In genomic region chr10:116653511-116653945, GRCm38 (mm10) we compare ENCODE assay signal across 9 mouse cellular contexts.
DNase-seq lines count a peak whose midpoint lies in the region; ATAC-seq and TF ChIP-seq lines count a peak whose summit lies in the region.
"Had no signal": no experiment of that assay in that cellular context is flagged by ENCODE, and none has a peak within 500 bp of the region (broad histone marks: within the 10 kb centered on the region; RNA-seq: fewer than 3 reads in every experiment).

No protein-coding gene starts in this region.

- intact Hi-C loops in heart, postnatal 25 days (cut with DNase I) = no loop called here

- H3K36me3 ChIP-seq in liver, embryonic 14.5 days (replicated peaks; ENCODE audit: control insufficient read depth, insufficient read depth, low read depth) = no peaks in the 10 kb centered on the region
- no peaks in the 10 kb centered on the region for H3K36me3 ChIP-seq in liver, embryonic 12.5 days
- H3K36me3 ChIP-seq: embryonic facial prominence, embryonic 13.5 days had no signal

- TF ChIP-seq EP300 in liver, embryonic 14.5 days (IDR thresholded peaks at IDR 0.05; ENCODE audit: low read depth) = no peak

- H3K9me3 ChIP-seq in liver, embryonic 14.5 days (ENCODE audit: control insufficient read depth, low read length) = no peaks in the 10 kb centered on the region
- H3K9me3 ChIP-seq in liver, embryonic 12.5 days (replicated peaks) = no peaks in the 10 kb centered on the region
- H3K9me3 ChIP-seq: embryonic facial prominence, embryonic 13.5 days had no signal

- no peak overlapping the region for H3K27ac ChIP-seq in liver, embryonic 14.5 days
- H3K27ac ChIP-seq in liver, embryonic 12.5 days = no peak overlapping the region
- H3K27ac ChIP-seq: embryonic facial prominence, embryonic 13.5 days had no signal

- H3K4me2 ChIP-seq in liver, embryonic 14.5 days (ENCODE audit: low read depth) = no peak overlapping the region
- H3K4me2 ChIP-seq in liver, embryonic 12.5 days = no peak overlapping the region
- H3K4me2 ChIP-seq: embryonic facial prominence, embryonic 13.5 days had no signal

- H3K9ac ChIP-seq in liver, embryonic 14.5 days (replicated peaks) = no peak overlapping the region
- H3K9ac ChIP-seq in liver, embryonic 12.5 days = no peak overlapping the region
- H3K9ac ChIP-seq: embryonic facial prominence, embryonic 13.5 days had no signal

- 77% methylated on average over 12 of the region's 12 CpGs for WGBS in liver, embryonic 14.5 days (ENCODE audit: insufficient replicate concordance)
- 82% methylated on average over 12 of the region's 12 CpGs for WGBS in liver, embryonic 12.5 days (ENCODE audit: insufficient replicate concordance)

- no peak for DNase-seq in liver, embryonic 14.5 days (ENCODE audit: low read depth in 3 of 3, low spot score in 3 of 3)
- peak; percentile 95 for DNase-seq in cerebellum, adult 9-11 months
- DNase-seq in layer of hippocampus, postnatal 10 days (ENCODE audit: low spot score in 2 of 2) = peak; percentile 47 to 63
- DNase-seq in right cerebral cortex, postnatal 14 days = peak; percentile 58
- no peak for DNase-seq in kidney, postnatal 25 days
- no peak for DNase-seq in heart, postnatal 25 days (ENCODE audit: low spot score)
- DNase-seq in B cell, adult 2 months = no peak

- peak; percentile 20 for TF ChIP-seq CTCF in liver, embryonic 14.5 days (IDR thresholded peaks at IDR 0.05; ENCODE audit: low read depth)

- no peak overlapping the region for H3K4me3 ChIP-seq in liver, embryonic 14.5 days (ENCODE audit: insufficient read depth in 1 of 2, low read depth in 2 of 2, low read length in 2 of 2)
- H3K4me3 ChIP-seq in liver, embryonic 12.5 days = no peak overlapping the region
- H3K4me3 ChIP-seq: embryonic facial prominence, embryonic 13.5 days had no signal

- no peak for ATAC-seq in liver, embryonic 14.5 days (ENCODE audit: insufficient read depth)
- ATAC-seq in liver, embryonic 12.5 days = no peak

- no peaks in the 10 kb centered on the region for H3K4me1 ChIP-seq in liver, embryonic 14.5 days (replicated peaks; ENCODE audit: control insufficient read depth in 2 of 2, insufficient read depth in 2 of 2, low read length in 1 of 2)
- H3K4me1 ChIP-seq in liver, embryonic 12.5 days = no peaks in the 10 kb centered on the region

- no peaks in the 10 kb centered on the region for H3K27me3 ChIP-seq in liver, embryonic 14.5 days (ENCODE audit: control insufficient read depth, insufficient read depth, low read length)
- no peaks in the 10 kb centered on the region for H3K27me3 ChIP-seq in liver, embryonic 12.5 days (replicated peaks)
- H3K27me3 ChIP-seq: embryonic facial prominence, embryonic 13.5 days had no signal

Comparison
In these comparisons a context has a peak if more than half of its experiments do, and no peak if none do; other contexts are left out.
1. DNase-seq: peak in cerebellum, adult 9-11 months (single experiment), layer of hippocampus, postnatal 10 days (2 of 2) and right cerebral cortex, postnatal 14 days (single experiment); none in liver, embryonic 14.5 days (0 of 3), kidney, postnatal 25 days (0 of 2), heart, postnatal 25 days (single experiment) and B cell, adult 2 months (0 of 2).